Mouse (Mus musculus) heart, adult 2 months (tissue): Measurements from ENCODE around the gene Wdr91.

ENCODE experiments used
- CTCF ChIP-seq: fragments of 200-600 bp; IDR thresholded peaks from 2 replicates; pipeline ENCODE4 v1.8.1; 2022; ENCODE audit warnings: antibody characterized with exemption, mild to moderate bottlenecking, moderate library complexity
- EP300 ChIP-seq: fragments of 200-500 bp; IDR thresholded peaks from 2 replicates; pipeline ENCODE4 v1.6.1; 2011; ENCODE audit warnings: low read depth, low read length, control low read depth; ENCODE audit not compliant: insufficient read depth
- POLR2A ChIP-seq: fragments of 200-500 bp; IDR thresholded peaks from 2 replicates; pipeline ENCODE4 v1.6.1; 2011; ENCODE audit warnings: mild to moderate bottlenecking, low read depth, low read length, control low read depth; ENCODE audit not compliant: insufficient read depth

DNA sequence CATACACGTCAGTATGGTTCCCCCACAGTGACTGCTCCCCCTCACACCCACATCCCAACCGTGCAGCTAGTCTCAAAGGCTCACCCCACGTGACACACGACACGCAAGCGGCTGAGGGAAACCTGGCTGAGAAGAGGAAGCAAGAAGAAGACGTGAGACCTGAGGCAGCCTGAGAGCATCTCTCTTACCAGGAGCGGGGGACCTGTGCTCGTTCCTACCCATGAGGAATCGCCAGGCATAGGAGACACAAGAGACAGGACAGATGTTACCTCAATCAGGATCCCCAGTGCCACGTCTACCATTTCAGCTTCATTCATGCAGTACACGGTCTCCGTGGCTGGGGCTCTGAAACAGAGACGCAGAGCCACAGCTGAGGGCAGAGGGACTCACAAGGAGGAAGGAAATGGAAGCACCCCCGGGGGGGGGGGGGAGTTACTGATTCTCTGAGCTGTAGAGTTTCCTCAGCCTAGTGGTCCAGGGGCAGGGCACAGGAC lies 35.4 kb downstream of the Wdr91 start:
- TF ChIP-seq EP300 (no peak), CTCF (no peak), POLR2A (peak; percentile 52; the same call in 1 of the 2 replicates)
